ENCODE assay signal across 17 mouse cellular contexts in genomic region chr7:46557996-46558395, GRCm38 (mm10).
DNase-seq lines count a peak whose midpoint lies in the region; ATAC-seq lines count a peak whose summit lies in the region.
"Had no signal": no experiment of that assay in that cellular context is flagged by ENCODE, and none has a peak within 500 bp of the region (broad histone marks: within the 10 kb centered on the region; RNA-seq: fewer than 3 reads in every experiment).

No protein-coding gene starts in this region.

- H3K27me3 ChIP-seq in forebrain, embryonic 11.5 days (ENCODE audit: control insufficient read depth, insufficient read depth, low read length) = no peaks in the 10 kb centered on the region
- H3K27me3 ChIP-seq: limb, embryonic 15.5 days had no signal

- no peak overlapping the region for H3K27ac ChIP-seq in forebrain, embryonic 11.5 days (ENCODE audit: low read depth, low read length)
- H3K27ac ChIP-seq: limb, embryonic 15.5 days had no signal

- H3K4me3 ChIP-seq in forebrain, embryonic 11.5 days (ENCODE audit: low read depth, low read length) = no peak overlapping the region
- H3K4me3 ChIP-seq: limb, embryonic 15.5 days had no signal

- no peak overlapping the region for H3K4me2 ChIP-seq in forebrain, embryonic 11.5 days (ENCODE audit: low read depth, low read length, severe bottlenecking)
- H3K4me2 ChIP-seq: limb, embryonic 15.5 days had no signal

- H3K9me3 ChIP-seq in forebrain, embryonic 11.5 days (ENCODE audit: control insufficient read depth, low read length) = no peaks in the 10 kb centered on the region
- H3K9me3 ChIP-seq: limb, embryonic 15.5 days had no signal

- intact Hi-C loops in heart, postnatal 10 days (cut with DNase I) = no loop called here

- peak; percentile 86 for DNase-seq in heart, adult 11 months
- DNase-seq in heart, postnatal 10 days = no peak
- DNase-seq in A20 (ENCODE audit: low read depth, low spot score) = peak; percentile 93
- peak; percentile 80 for DNase-seq in cerebellum, adult 11 months
- DNase-seq in cerebellum, postnatal 25 days = peak; percentile 82
- DNase-seq in forebrain, embryonic 11.5 days (ENCODE audit: low spot score) = no peak
- DNase-seq in adrenal gland, adult 18-20 months (ENCODE audit: low spot score in 2 of 2) = no peak
- DNase-seq: embryo, embryonic 11 days; heart, postnatal 36 days; kidney, postnatal 10 days; layer of hippocampus, adult 9-11 months; spleen, adult 18-20 months; thymus, postnatal 25 days had no signal

- H3K4me1 ChIP-seq in forebrain, embryonic 11.5 days (replicated peaks; ENCODE audit: control insufficient read depth, insufficient read depth, low read length) = peaks cover 7% of the 10 kb centered on the region; the same call in 1 of the 2 replicates
- H3K4me1 ChIP-seq: limb, embryonic 15.5 days had no signal

- H3K9ac ChIP-seq in forebrain, embryonic 11.5 days (ENCODE audit: low read length) = no peak overlapping the region
- H3K9ac ChIP-seq: limb, embryonic 15.5 days had no signal

- no peaks in the 10 kb centered on the region for H3K36me3 ChIP-seq in forebrain, embryonic 11.5 days (ENCODE audit: control insufficient read depth, insufficient read depth, low read length)
- H3K36me3 ChIP-seq: limb, embryonic 15.5 days had no signal

- WGBS in forebrain, embryonic 11.5 days = 89% methylated on average over 4 of the region's 4 CpGs

- no peak for ATAC-seq in forebrain, embryonic 11.5 days (replicated peaks; ENCODE audit: low FRiP score)
- no peak for ATAC-seq in monocyte, adult 5-6 weeks (replicated peaks; ENCODE audit: insufficient number of reproducible peaks, low FRiP score, low TSS enrichment, poor library complexity, severe bottlenecking)
- ATAC-seq: forebrain, embryonic 16.5 days; lung, postnatal 0 days had no signal

Comparison
In these comparisons a context has a peak if more than half of its experiments do, and no peak if none do; other contexts are left out.
1. DNase-seq: peak in heart, adult 11 months (single experiment), A20 (single experiment), cerebellum, adult 11 months (single experiment) and cerebellum, postnatal 25 days (2 of 2); none in heart, postnatal 10 days (0 of 2), forebrain, embryonic 11.5 days (single experiment) and adrenal gland, adult 18-20 months (0 of 2).